Comparison of ENCODE assay signal across 26 mouse cellular contexts in genomic region chr5:140196446-140196845, GRCm38 (mm10).
"Had no signal": no experiment of that assay in that cellular context is flagged by ENCODE, and none has a peak within 500 bp of the region (broad histone marks: within the 10 kb centered on the region; RNA-seq: fewer than 3 reads in every experiment).

No protein-coding gene starts in this region.

- H3K27me3 ChIP-seq: embryonic facial prominence, embryonic 12.5 days; embryonic facial prominence, embryonic 13.5 days; embryonic facial prominence, embryonic 15.5 days; forebrain, embryonic 12.5 days; forebrain, embryonic 13.5 days; forebrain, embryonic 15.5 days had no signal

- H3K36me3 ChIP-seq: forebrain, embryonic 15.5 days had no signal

- H3K9me3 ChIP-seq: embryonic facial prominence, embryonic 10.5 days; embryonic facial prominence, embryonic 12.5 days; embryonic facial prominence, embryonic 13.5 days; embryonic facial prominence, embryonic 15.5 days; forebrain, embryonic 10.5 days; forebrain, embryonic 12.5 days; forebrain, embryonic 13.5 days; forebrain, embryonic 15.5 days had no signal

- H3K9ac ChIP-seq: embryonic facial prominence, embryonic 12.5 days; embryonic facial prominence, embryonic 13.5 days; embryonic facial prominence, embryonic 15.5 days; forebrain, embryonic 12.5 days; forebrain, embryonic 13.5 days; forebrain, embryonic 15.5 days; forebrain, postnatal 0 days had no signal

- H3K4me2 ChIP-seq: embryonic facial prominence, embryonic 12.5 days; embryonic facial prominence, embryonic 13.5 days; embryonic facial prominence, embryonic 15.5 days; forebrain, embryonic 12.5 days; forebrain, embryonic 13.5 days; forebrain, embryonic 15.5 days had no signal

- DNase-seq: cerebellum, adult 9-10 months; cerebellum, adult 9-11 months; cerebellum, postnatal 10 days; cerebellum, postnatal 14 days; cerebellum, postnatal 25 days; cerebellum, postnatal 36 days; embryo, embryonic 11 days; forebrain, postnatal 0 days; gastrocnemius, adult 2 months; gastrocnemius, postnatal 10 days; gastrocnemius, postnatal 14 days; gastrocnemius, postnatal 25 days; gastrocnemius, postnatal 36 days; heart, adult 18-20 months; heart, adult 2 months had no signal

- H3K4me3 ChIP-seq: embryonic facial prominence, embryonic 10.5 days; embryonic facial prominence, embryonic 12.5 days; embryonic facial prominence, embryonic 13.5 days; embryonic facial prominence, embryonic 15.5 days; erythroblast, embryonic 14.5 days; forebrain, embryonic 10.5 days; forebrain, embryonic 12.5 days; forebrain, embryonic 13.5 days; forebrain, embryonic 15.5 days; gastrocnemius, adult 2 months; heart, adult 2 months had no signal

- H3K27ac ChIP-seq: embryonic facial prominence, embryonic 10.5 days; embryonic facial prominence, embryonic 12.5 days; embryonic facial prominence, embryonic 13.5 days; embryonic facial prominence, embryonic 15.5 days; forebrain, embryonic 10.5 days; forebrain, embryonic 12.5 days; forebrain, embryonic 13.5 days; forebrain, embryonic 15.5 days; gastrocnemius, adult 2 months; heart, adult 2 months had no signal

- ATAC-seq: forebrain, embryonic 13.5 days; forebrain, embryonic 14.5 days; forebrain, embryonic 15.5 days; forebrain, embryonic 16.5 days; forebrain, postnatal 0 days had no signal
